Mouse (Mus musculus) lung, postnatal 14 days (tissue): Measurements from ENCODE around the gene Ntrk2.
"Not testable (repeated sequence)": the region's sequence is repeated elsewhere in the genome, so short reads cannot be mapped to it uniquely, and the experiment has no call there.

Source experiments
- DNase-seq: peaks from one replicate; pipeline ENCODE4 v3.0.0; 2021

Gene Ntrk2

DNA sequence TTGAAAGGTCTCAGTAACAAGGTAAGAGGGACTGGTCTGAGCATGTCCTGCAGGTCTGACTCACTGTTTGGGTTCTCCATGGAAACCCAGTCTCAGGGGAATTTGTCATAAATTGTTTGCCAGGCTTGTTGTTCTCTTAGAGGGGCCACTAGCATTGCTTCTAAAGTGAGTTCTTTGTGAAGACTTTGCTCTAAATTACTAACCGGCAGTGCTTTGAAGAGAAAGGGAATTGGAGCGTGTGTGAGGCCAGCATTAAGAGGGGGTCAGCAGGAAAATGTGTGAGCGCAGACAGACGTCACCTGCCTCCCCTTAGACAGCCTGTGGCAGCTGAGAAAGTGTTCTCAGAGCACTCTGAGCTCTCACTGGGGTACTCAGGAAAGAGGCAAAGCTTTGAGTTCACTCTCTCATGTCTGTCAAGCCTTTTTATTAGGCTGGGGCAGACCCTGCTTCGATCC is 165.1 kb downstream of the Ntrk2 start:
- DNase-seq, result no peak

DNA sequence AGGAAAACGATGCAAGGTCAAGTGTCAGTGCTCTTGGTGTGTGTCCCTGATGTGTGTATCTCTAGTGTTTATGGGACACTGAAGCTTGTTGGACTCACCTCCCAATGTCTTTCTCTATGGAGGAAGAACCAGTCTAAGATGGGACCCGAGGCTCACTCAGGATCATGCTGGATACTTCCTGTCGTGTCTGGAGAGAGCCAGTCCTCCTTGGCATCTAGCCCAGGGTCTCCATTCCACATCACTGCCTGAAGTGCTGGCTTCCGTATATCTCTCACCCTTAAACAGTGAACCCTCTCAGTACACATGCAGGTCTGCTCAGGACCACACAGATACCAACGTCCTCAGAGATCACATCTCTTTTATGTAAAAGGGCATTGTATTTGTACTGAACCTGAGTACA is 166.1 kb downstream of the Ntrk2 start:
- DNase-seq, result no peak

DNA sequence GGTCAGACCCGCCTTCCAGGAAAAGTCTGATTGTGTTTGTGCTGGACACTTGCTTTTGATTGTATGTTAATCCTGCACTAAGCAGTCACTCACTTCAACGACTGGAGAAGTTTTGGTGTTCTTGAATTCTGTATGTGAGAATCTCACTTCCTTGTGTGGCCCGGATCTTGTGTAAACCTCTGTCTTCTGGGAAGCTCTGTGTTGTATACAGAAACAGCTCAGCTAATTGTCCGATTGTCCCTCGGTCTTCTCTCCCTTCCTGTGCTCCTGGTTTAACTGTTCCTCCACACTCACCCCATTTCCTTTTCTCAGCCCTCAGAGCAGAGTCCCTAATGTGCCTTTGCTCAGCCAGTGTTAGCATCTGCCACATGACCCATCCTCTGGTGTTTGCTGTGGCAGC is 190.1 kb downstream of the Ntrk2 start:
- DNase-seq, result no peak

GRCm38 (mm10) chr13:58997763-58998162 is 191.4 kb downstream of the Ntrk2 start:
- DNase-seq, result no peak

DNA sequence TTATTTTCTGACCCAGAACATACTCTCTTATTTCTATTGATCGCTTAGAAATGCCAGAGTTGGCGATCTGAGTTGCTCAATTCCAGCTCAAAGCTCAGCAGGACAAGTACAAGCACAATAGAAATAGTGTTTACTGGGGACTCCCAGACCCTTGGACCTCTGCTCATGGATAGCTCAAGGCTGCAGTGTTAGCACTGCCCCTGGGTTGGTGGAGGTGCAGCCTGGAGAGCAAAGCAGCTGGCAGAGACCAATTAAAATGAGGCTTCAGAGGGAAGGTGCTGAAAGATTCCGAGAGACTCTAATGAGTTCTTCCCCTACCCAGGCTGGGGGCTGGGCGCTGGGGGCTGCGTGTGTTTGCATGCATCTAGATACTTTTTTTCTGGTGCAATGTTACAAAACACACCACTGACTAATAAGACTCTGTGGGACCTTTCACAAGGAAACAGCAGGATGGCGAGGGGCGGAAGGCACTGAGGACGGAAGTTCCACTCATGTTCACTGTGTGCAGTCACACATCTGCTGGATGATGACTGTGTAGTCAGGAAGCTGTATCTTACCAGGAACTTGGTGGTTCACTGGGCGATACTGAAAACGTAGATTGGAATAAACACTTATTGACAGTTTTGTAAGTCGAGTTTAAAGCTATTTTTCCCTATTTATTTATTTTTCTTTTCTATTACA is 193.1 kb downstream of the Ntrk2 start:
- no peak for DNase-seq

- no peak for DNase-seq
These were observed 196.8 kb downstream of the Ntrk2 start for GRCm38 (mm10) chr13:59002943-59003806.

DNA sequence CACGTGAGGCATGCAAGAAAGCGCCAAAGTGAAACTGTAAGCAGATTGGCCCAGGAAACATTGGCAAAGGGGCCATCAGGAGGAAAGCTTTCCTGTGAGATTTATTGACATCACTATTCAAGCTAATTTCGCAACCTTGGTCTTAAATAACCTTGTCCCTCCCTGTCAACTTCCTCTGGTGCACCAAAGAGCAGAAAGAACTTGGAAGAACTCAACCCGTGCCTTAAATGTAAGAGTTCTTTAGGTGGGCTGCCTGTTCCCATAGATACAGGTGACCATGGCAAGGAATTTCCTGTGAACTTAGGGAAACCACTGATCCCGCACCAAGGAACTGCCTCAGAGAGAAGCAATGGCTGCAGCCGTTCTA is 197.4 kb downstream of the Ntrk2 start:
- DNase-seq, result no peak

DNA sequence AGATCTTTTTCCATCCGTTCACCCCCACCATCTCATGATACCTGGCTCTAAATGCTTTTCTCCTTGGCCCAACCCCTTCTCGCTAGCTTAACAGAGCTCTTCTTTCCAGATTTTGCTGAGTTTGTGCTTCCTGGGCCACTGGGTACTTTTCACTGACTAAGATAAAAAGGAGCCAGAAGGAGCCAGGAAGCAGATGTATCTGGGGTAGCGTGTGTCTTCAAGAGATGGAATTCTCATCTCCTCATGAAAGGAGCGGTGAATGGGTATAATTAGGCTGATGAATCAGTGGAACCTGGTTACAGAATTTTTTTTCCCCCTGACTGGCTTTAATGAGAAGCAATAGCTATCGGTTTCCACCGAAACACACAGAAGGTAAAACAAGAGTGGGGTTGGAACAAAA is 198.2 kb downstream of the Ntrk2 start:
- no peak for DNase-seq

DNA sequence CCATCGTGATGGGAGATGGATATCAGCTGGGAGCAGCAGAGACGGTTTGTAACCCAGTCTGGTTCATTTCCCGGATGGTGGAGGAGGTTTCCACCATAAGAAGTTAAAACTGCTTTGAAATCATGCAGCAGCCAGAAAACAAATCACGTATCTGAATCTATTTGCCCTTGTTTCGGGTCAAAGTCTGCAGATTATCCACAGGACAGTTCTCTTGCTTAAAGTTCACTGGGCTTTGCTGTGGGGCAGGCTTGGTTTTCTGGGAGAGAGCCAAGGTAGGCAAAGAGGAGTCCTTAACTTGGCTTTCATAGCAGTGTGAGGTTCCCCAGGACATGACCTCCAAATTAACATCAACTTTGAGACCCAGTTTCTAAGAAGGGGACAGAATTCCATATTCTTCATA is 203.5 kb downstream of the Ntrk2 start:
- DNase-seq, result no peak

GRCm38 (mm10) chr13:59010893-59011529 is 204.6 kb downstream of the Ntrk2 start:
- DNase-seq, result peak; percentile 49

GRCm38 (mm10) chr13:59011530-59011903 is 205.1 kb downstream of the Ntrk2 start:
- peak; percentile 65 for DNase-seq

- DNase-seq, result no peak
These were observed 209.0 kb downstream of the Ntrk2 start for GRCm38 (mm10) chr13:59015360-59015759.

DNA sequence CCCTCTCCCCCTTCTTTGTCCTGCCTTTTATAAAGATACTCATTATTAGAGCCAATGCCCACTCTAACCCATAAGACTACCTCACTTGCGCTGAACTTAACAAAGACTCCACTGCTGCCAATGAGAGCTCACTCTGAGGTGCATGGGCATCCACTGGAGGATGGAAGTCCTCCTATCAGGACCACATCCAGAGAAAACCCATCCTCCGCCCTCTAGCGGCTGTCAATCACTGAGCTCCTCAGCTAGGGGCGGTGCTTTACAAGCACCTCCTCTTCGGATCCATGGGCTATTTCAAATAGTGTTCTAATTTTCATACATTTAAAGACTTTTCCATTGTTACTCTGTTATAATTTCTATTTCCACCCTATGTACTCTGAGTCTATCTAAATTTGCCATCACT is 210.8 kb downstream of the Ntrk2 start:
- DNase-seq, result no peak

GRCm38 (mm10) chr13:59022251-59023042 is 216.1 kb downstream of the Ntrk2 start:
- DNase-seq, result no peak

GRCm38 (mm10) chr13:59025653-59026052 is 219.3 kb downstream of the Ntrk2 start:
- no peak for DNase-seq

DNA sequence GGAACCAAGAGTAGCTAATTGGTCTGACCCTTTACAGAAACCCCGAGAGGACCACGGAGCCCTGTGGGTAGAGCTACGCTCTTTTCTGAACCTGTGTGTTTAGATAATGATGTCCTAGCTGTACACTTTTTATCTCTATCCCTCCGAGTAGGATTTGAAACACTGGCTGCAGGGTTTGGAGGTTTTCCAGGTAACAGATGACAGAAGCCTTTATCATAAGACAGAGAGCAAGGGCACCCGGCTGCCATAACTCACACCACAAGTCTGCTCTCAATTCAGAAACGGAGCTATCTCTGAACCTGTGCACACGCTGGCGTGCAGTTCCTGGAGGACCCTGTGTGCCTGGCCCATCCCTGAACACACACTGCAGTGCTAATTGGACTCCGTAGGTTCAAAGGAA is 221.1 kb downstream of the Ntrk2 start:
- no peak for DNase-seq

GRCm38 (mm10) chr13:59028546-59028945 is 222.2 kb downstream of the Ntrk2 start:
- no peak for DNase-seq

GRCm38 (mm10) chr13:59030574-59030973 is 224.2 kb downstream of the Ntrk2 start:
- no peak for DNase-seq

DNA sequence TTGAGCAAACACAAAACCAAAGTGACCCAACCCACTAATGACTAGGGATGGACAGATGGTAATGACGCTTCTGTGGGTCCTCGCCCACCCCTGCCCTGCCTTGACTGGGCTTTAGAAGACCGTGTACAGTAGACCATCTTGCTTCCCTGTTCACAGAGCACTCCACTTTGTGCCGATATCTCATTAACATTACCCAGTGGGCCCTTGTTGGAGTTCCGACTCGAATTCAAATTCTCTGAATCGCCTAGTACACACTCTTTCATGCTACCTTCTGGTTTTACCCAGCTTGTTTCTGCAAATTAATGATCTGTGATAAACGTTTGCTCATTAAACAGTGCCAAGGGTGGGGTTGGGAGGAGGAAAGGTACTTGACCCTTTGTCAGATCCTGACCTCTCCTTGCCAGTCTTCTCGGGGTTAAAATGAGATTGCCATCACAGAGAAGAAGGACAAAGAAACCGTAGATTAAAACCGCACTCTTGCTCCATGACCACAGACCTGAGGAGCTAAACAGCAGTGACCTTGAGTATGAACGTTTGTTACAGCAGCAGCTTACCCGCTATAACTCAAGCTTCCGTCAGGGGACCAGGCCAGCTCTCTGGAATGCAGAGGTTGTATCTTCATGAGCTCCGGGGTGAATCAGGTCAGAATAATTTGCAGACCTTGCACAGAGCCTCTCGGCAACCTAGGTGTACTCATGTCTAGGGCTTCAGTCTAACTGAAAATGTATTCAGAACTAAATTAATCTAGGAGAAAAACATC is 234.0 kb downstream of the Ntrk2 start:
- no peak for DNase-seq

GRCm38 (mm10) chr13:59041013-59041764 is 234.8 kb downstream of the Ntrk2 start:
- DNase-seq, result no peak

- no peak for DNase-seq
These were observed 245.8 kb downstream of the Ntrk2 start for GRCm38 (mm10) chr13:59052188-59052587.

DNA sequence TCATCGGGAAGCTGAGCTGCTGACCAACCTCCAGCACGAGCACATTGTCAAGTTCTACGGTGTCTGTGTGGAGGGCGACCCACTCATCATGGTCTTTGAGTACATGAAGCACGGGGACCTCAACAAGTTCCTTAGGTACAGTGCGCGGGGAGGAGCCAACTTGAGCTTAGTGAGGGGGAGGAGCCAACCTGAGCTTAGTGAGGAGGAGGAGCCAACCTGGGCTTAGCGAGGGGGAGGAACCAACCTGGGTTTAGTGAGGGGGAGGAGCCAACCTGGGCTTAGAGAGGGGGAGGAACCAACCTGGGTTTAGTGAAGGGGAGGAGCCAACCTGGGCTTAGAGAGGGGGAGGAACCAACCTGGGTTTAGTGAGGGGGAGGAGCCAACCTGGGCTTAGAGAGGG is 248.0 kb downstream of the Ntrk2 start:
- DNase-seq, result not testable (repeated sequence)
